Mouse (Mus musculus): Measurements from ENCODE around the gene Foxn3.

DNA sequence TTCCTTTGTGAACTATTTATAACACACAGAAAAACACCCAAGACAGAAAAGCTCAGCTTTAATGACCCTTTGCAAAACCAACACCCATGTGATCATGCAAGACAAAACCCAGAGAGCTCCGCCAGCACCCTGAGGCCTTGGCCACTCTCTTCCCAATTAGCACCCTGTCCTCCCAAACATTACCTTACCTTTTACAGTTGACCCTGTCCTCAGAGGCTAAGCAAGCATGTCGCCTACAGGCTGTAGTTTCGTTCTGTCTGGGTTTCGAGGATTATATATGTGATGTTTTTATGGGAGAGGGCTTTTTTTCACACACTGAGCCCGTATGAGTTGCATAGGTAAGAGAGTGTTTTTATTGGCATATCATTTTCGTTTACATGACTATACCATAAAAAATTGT is 26.1 kb downstream of the Foxn3 start:
- no peak for TF ChIP-seq POLR2A (IDR thresholded peaks at IDR 0.05; ENCODE audit: insufficient read length, low read depth)
- TF ChIP-seq TCF3 (IDR thresholded peaks at IDR 0.05; ENCODE audit: insufficient read length, low read depth), result no peak
- no peak for TF ChIP-seq USF1 (IDR thresholded peaks at IDR 0.05; ENCODE audit: low read depth)
- TF ChIP-seq MYOG (IDR thresholded peaks at IDR 0.05; ENCODE audit: control insufficient read depth in 1 of 3, insufficient read depth in 1 of 3, insufficient read length in 2 of 3, low read depth in 2 of 3), result no peak
- TF ChIP-seq SRF (IDR thresholded peaks at IDR 0.05; ENCODE audit: control insufficient read depth, insufficient read length, low read depth), result no peak
- TF ChIP-seq TCF12 (IDR thresholded peaks at IDR 0.05; ENCODE audit: insufficient read depth, poor library complexity, severe bottlenecking), result no peak
- no peak for TF ChIP-seq REST (IDR thresholded peaks at IDR 0.05; ENCODE audit: insufficient read depth, insufficient read length)
- no peak for TF ChIP-seq MYOD1 (IDR thresholded peaks at IDR 0.05; ENCODE audit: control insufficient read depth in 1 of 3, insufficient read length in 2 of 3, low read depth in 2 of 3)
- TF ChIP-seq MAX (IDR thresholded peaks at IDR 0.05; ENCODE audit: low read depth), result no peak
- TF ChIP-seq CEBPB (IDR thresholded peaks at IDR 0.05; ENCODE audit: insufficient read depth, poor library complexity, severe bottlenecking), result no peak
- no peak for TF ChIP-seq POLR2AphosphoS2 (IDR thresholded peaks at IDR 0.05; ENCODE audit: insufficient read length, low read depth)
- TF ChIP-seq E2F4 (IDR thresholded peaks at IDR 0.05; ENCODE audit: insufficient read depth), result no peak

Measured in myocyte (in vitro differentiated cells).